Mouse (Mus musculus): ENCODE data around the gene Ammecr1.

- no peak for TF ChIP-seq POLR2A (IDR thresholded peaks at IDR 0.05; ENCODE audit: insufficient read length, low read depth)
- TF ChIP-seq MAX (IDR thresholded peaks at IDR 0.05; ENCODE audit: low read depth) = no peak
- TF ChIP-seq TCF3 (IDR thresholded peaks at IDR 0.05; ENCODE audit: insufficient read length, low read depth) = no peak
Measured at GRCm38 (mm10) chrX:142984170-142984569, 17.6 kb upstream of the Ammecr1 start.
